Mouse (Mus musculus): ENCODE measurements at regions not wholly inside any gene's neighbourhood (a gene's known extent, or its start where the extent isn't known, plus 50 kb on each side); places are given as distances from the start of the nearest gene placed in this dataset.

DNA sequence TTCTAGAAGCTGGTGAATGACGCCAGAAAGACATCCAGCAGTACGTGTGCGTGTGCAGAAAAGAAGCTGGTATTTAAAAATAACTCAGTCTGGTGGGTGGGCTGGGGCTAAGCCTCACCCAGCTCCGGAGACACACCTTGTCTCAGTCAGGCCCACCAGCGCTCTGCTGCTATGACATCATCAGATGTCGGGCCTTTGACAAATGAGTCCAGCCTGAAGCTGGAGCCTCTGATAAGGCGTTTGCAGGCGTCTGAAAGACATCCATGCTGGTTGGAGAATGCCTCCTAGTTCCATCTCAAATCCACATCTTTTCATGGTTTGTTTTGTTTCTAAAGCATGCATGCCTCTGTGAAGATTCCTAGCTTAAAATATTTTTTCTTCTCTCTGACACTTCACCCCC, 344.2 kb downstream of the H2al1j start:
- TF ChIP-seq CTCF (conservative IDR thresholded peaks at IDR 0.05; ENCODE audit: low read length) (no peak), POU5F1 (IDR thresholded peaks at IDR 0.05; ENCODE audit: borderline replicate concordance, low read length) (no peak), NANOG (IDR thresholded peaks at IDR 0.05; ENCODE audit: borderline replicate concordance, low read length) (no peak)
